In genomic region chr11:62012039-62012438, GRCm38 (mm10) we compare ENCODE assay signal across 26 mouse cellular contexts. TPM values are rescaled to one million over a fixed set of nuclear protein-coding genes. Genes with fewer than 3 reads are reported as not detected.
A peak's percentile ranks its signal among the peaks of the same experiment; 100 is the strongest.
DNase-seq lines count a peak whose midpoint lies in the region; ATAC-seq and TF ChIP-seq lines count a peak whose summit lies in the region.
"Had no signal": no experiment of that assay in that cellular context is flagged by ENCODE, and none has a peak within 500 bp of the region (broad histone marks: within the 10 kb centered on the region; RNA-seq: fewer than 3 reads in every experiment).

No protein-coding gene starts in this region.

- H3K4me3 ChIP-seq in cerebellum, adult 2 months (replicated peaks; ENCODE audit: insufficient read depth, low read depth, low read length) = no peak overlapping the region
- H3K4me3 ChIP-seq in midbrain, postnatal 0 days (ENCODE audit: low read depth, low read length) = no peak overlapping the region
- H3K4me3 ChIP-seq in hindbrain, embryonic 10.5 days = no peak overlapping the region
- H3K4me3 ChIP-seq: gastrocnemius, adult 2 months; heart, embryonic 12.5 days; heart, embryonic 15.5 days had no signal

- H3K4me1 ChIP-seq in cerebellum, adult 2 months (ENCODE audit: control insufficient read depth, insufficient read depth, low read length) = peaks cover 58% of the 10 kb centered on the region
- no peaks in the 10 kb centered on the region for H3K4me1 ChIP-seq in midbrain, postnatal 0 days (ENCODE audit: insufficient read depth, low read length)
- H3K4me1 ChIP-seq in hindbrain, embryonic 10.5 days (replicated peaks) = no peaks in the 10 kb centered on the region; the same call in 1 of the 2 replicates
- H3K4me1 ChIP-seq: heart, embryonic 15.5 days had no signal

- 0 out of 2 replicates have a peak, but pooled peaks have one; percentile 13 for ATAC-seq in common myeloid progenitor, adult 5-6 weeks (replicated peaks; ENCODE audit: low read depth, poor library complexity, severe bottlenecking)
- ATAC-seq in midbrain, postnatal 0 days (ENCODE audit: low FRiP score) = no peak
- ATAC-seq: activated CD4-positive, CD25-positive, alpha-beta regulatory T cell, adult 4 months; forebrain, embryonic 14.5 days; forebrain, postnatal 0 days; hindbrain, postnatal 0 days; inflammation-experienced regulatory T-cells, adult 6 months; intestine, embryonic 16.5 days had no signal

- 81% methylated on average over 6 of the region's 6 CpGs for WGBS in cerebellum, adult 2 months
- 97% methylated on average over 6 of the region's 6 CpGs for WGBS in midbrain, postnatal 0 days
- WGBS in hindbrain, embryonic 10.5 days = 95% methylated on average over 6 of the region's 6 CpGs

- no peak overlapping the region for H3K4me2 ChIP-seq in midbrain, postnatal 0 days (ENCODE audit: low read depth, low read length, poor library complexity, severe bottlenecking)
- H3K4me2 ChIP-seq: heart, embryonic 12.5 days; heart, embryonic 15.5 days; hindbrain, embryonic 14.5 days had no signal

- no peaks in the 10 kb centered on the region for H3K27me3 ChIP-seq in cerebellum, adult 2 months (ENCODE audit: control insufficient read depth, insufficient read depth, low read length)
- no peaks in the 10 kb centered on the region for H3K27me3 ChIP-seq in midbrain, postnatal 0 days (ENCODE audit: insufficient read depth, low read length)
- peaks cover 9% of the 10 kb centered on the region; the same call in 1 of the 2 replicates for H3K27me3 ChIP-seq in hindbrain, embryonic 10.5 days (ENCODE audit: insufficient read depth, poor library complexity, severe bottlenecking)

- H3K9ac ChIP-seq in midbrain, postnatal 0 days (replicated peaks; ENCODE audit: low read length, poor library complexity, severe bottlenecking) = no peak overlapping the region
- H3K9ac ChIP-seq: forebrain, postnatal 0 days; heart, embryonic 12.5 days; heart, embryonic 15.5 days; hindbrain, embryonic 14.5 days had no signal

- H3K36me3 ChIP-seq in midbrain, postnatal 0 days (ENCODE audit: insufficient read depth, low read length) = no peaks in the 10 kb centered on the region
- H3K36me3 ChIP-seq in hindbrain, embryonic 10.5 days = no peaks in the 10 kb centered on the region
- H3K36me3 ChIP-seq: heart, embryonic 12.5 days; heart, embryonic 15.5 days had no signal

- no peak for TF ChIP-seq POLR2A in cerebellum, adult 2 months (IDR thresholded peaks at IDR 0.05; ENCODE audit: borderline replicate concordance, insufficient read depth, low read length)

- peak overlapping the region; percentile 70; the same call in 1 of the 2 replicates for H3K27ac ChIP-seq in cerebellum, adult 2 months (ENCODE audit: insufficient read depth, low read length)
- H3K27ac ChIP-seq in midbrain, postnatal 0 days (ENCODE audit: low read depth, low read length) = no peak overlapping the region
- no peak overlapping the region for H3K27ac ChIP-seq in hindbrain, embryonic 10.5 days
- H3K27ac ChIP-seq: gastrocnemius, adult 2 months; heart, embryonic 15.5 days; hindbrain, embryonic 14.5 days; hindbrain, postnatal 0 days had no signal

- no peak for TF ChIP-seq CTCF in cerebellum, adult 2 months (IDR thresholded peaks at IDR 0.05; ENCODE audit: borderline replicate concordance, insufficient read depth, low read depth, low read length)
- TF ChIP-seq CTCF in midbrain, postnatal 0 days (IDR thresholded peaks at IDR 0.05) = no peak

- no peak for DNase-seq in cerebellum, adult 2 months
- DNase-seq in cerebellum, postnatal 4 days (ENCODE audit: low spot score in 2 of 2) = no peak
- DNase-seq in A20 (ENCODE audit: low read depth, low spot score) = peak; percentile 63
- no peak for DNase-seq in midbrain, postnatal 0 days (ENCODE audit: low spot score)
- DNase-seq in hindbrain, embryonic 10.5 days (ENCODE audit: low spot score) = no peak
- DNase-seq: adrenal gland, adult 8-10 months; adrenal gland, postnatal 25 days; cerebellum, adult 11-12 months; cerebellum, adult 9-10 months; cerebellum, postnatal 14 days; embryo, embryonic 11 days; forebrain, postnatal 0 days; gastrocnemius, adult 2 months; gastrocnemius, postnatal 14 days; heart, adult 18-20 months; heart, postnatal 10 days; heart, postnatal 36 days had no signal

- H3K9me3 ChIP-seq in midbrain, postnatal 0 days (ENCODE audit: low read length) = no peaks in the 10 kb centered on the region
- H3K9me3 ChIP-seq in hindbrain, embryonic 10.5 days = no peaks in the 10 kb centered on the region
- H3K9me3 ChIP-seq: heart, embryonic 12.5 days; heart, embryonic 15.5 days had no signal

RNA-seq across cellular contexts. Expression of gene Specc1, which starts 55.5 kb away (rescaled TPM):
- polyA plus RNA-seq in cerebellum, adult 2 months (2012; rRNA removed) = 79.7 and 80.4 TPM in 2 replicates
- total RNA-seq in common myeloid progenitor, adult 5-6 weeks (2017) = 33.6 and 33.9 TPM in 2 replicates
- 25.0 and 27.5 TPM in 2 replicates for total RNA-seq in midbrain, postnatal 0 days (2014; rRNA removed)
- polyA plus RNA-seq in midbrain, postnatal 0 days (2015; fragmentation: Nextera tagmentation; extraction: Ambion mirVana) = 11.6 and 12.8 TPM in 2 replicates
- 14.5 and 14.9 TPM in 2 replicates for polyA plus RNA-seq in hindbrain, embryonic 10.5 days (2016; fragmentation: Nextera tagmentation; extraction: Ambion mirVana)
